Mouse (Mus musculus) liver, embryonic 16.5 days (tissue): Measurements from ENCODE around the gene Ntf5. TPM values are rescaled to one million over a fixed set of nuclear protein-coding genes. Genes with fewer than 3 reads are reported as not detected.
"Not testable (repeated sequence)": the region's sequence is repeated elsewhere in the genome, so short reads cannot be mapped to it uniquely, and the experiment has no call there.

Source experiments
- ATAC-seq: fragments of 200-750 bp; cut with Nextera tagmentation; 2 replicates; pipeline ENCODE4 v1.8.0; 2017; ENCODE audit warnings: low read depth, mild to moderate bottlenecking, moderate number of reproducible peaks, moderate library complexity
- H3K27ac ChIP-seq: fragments of 300-500 bp; sonication (generic); 2 replicates; pipeline ENCODE4 v1.5.1; 2014; ENCODE audit warnings: mild to moderate bottlenecking, low read length
- H3K27me3 ChIP-seq: fragments of 300-500 bp; sonication (generic); 2 replicates; pipeline ENCODE4 v1.6.1; 2014; ENCODE audit warnings: low read depth, low read length, mixed read lengths; ENCODE audit not compliant: control insufficient read depth, insufficient read depth
- H3K36me3 ChIP-seq: fragments of 300-500 bp; sonication (generic); 2 replicates; pipeline ENCODE4 v1.6.1; 2014; ENCODE audit warnings: mild to moderate bottlenecking; ENCODE audit not compliant: control insufficient read depth, insufficient read depth
- H3K4me1 ChIP-seq: fragments of 300-500 bp; sonication (generic); 2 replicates; pipeline ENCODE4 v1.6.1; 2014; ENCODE audit warnings: low read depth, low read length, mixed read lengths; ENCODE audit not compliant: control insufficient read depth
- H3K4me2 ChIP-seq: fragments of 300-500 bp; sonication (generic); 2 replicates; pipeline ENCODE4 v1.6.1; 2014; ENCODE audit warnings: low read depth, low read length, mixed read lengths
- H3K4me3 ChIP-seq: fragments of 300-500 bp; sonication (generic); 2 replicates; pipeline ENCODE4 v1.5.1; 2014; ENCODE audit warnings: low read depth, mild to moderate bottlenecking, low read length
- H3K9ac ChIP-seq: fragments of 300-500 bp; sonication (generic); 2 replicates; pipeline ENCODE4 v1.6.1; 2014; ENCODE audit warnings: low read depth, low read length
- H3K9me3 ChIP-seq: fragments of 300-500 bp; sonication (generic); replicated peaks from 2 replicates; pipeline ENCODE4 v1.6.1; 2016; ENCODE audit warnings: low read length; ENCODE audit not compliant: control insufficient read depth
- WGBS: fragments of 180-500 bp; shearing (Covaris S2); extraction: QIAGEN DNeasy Blood & Tissue Kit; methylation state at CpG from one replicate; pipeline ENCODE4 v1.1.7; 2014; ENCODE audit not compliant: insufficient replicate concordance; 5-methylcytosine and 5-hydroxymethylcytosine counted together
- polyA plus RNA-seq: library from polyadenylated mRNA; unstranded; fragments of >200 nt; fragmentation: Nextera tagmentation; extraction: Ambion mirVana; gene quantifications from 2 replicates; pipeline ENCODE4 v1.2.1, GENCODE M21; 2015

Ntf5 gene
- polyA plus RNA-seq, 1 experiment from 2014 or later: 0.09 TPM

DNA sequence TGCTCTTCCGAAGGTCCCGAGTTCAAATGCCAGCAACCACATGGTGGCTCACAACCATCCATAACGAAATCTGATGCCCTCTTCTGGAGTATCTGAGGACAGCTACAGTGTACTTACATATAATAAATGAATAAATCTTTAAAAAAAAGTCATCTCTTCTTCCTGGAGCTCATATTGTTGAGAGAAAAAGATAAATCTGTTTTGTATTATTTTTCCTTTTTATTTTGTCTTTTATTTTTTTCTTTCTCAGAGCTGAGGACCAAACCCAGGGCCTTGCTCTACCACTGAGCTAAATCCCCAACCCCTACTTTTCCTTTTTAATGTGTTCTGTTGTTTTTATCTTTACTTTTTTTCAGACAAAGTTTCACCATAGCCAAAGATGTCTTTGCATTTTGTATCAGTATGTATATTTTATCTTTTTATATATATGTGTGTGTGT lies 17.1 kb upstream of the Ntf5 start:
- H3K9ac ChIP-seq: peak overlapping the region; percentile 71
- ATAC-seq: peak; percentile 33
- WGBS: 3% methylated on average over 3 of the region's 3 CpGs
- H3K27ac ChIP-seq: peak overlapping the region; percentile 94
- H3K4me2 ChIP-seq: peak overlapping the region; percentile 86
- H3K27me3 ChIP-seq, H3K9me3 ChIP-seq: not testable (repeated sequence)
- H3K4me3 ChIP-seq: peak overlapping the region; percentile 86
- peaks cover 18% of the 10 kb centered on the region for H3K4me1 ChIP-seq
- peaks cover 20% of the 10 kb centered on the region for H3K36me3 ChIP-seq

DNA sequence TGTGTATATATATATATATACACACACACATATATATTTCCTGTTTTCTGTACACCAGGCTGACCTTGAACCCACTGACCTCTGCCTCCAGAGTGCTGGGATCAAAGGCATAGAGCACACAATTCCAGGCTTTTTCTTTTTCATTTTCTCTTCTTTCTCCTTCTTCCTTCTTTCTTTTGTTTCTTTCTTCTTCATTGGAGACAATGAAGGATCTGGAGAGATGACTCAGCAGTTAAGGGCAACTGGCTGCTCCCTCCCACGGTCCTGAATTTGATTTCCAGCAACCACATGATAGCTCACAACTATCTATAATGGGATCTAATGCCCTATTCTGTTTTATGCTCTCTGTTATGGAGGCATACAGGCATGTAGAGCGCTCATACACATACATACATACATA lies 16.7 kb upstream of the Ntf5 start:
- Histone ChIP-seq H3K4me2 (no peak overlapping the region), H3K4me3 (no peak overlapping the region), H3K4me1 (peaks cover 18% of the 10 kb centered on the region), H3K9me3 (no peaks in the 10 kb centered on the region), H3K36me3 (peaks cover 17% of the 10 kb centered on the region), H3K27me3 (0 out of 2 replicates have a peak, but pooled peaks cover 2% of the 10 kb centered on the region), H3K9ac (no peak overlapping the region), H3K27ac (no peak overlapping the region)
- 53% methylated on average over 2 of the region's 2 CpGs for WGBS
- ATAC-seq: no peak

DNA sequence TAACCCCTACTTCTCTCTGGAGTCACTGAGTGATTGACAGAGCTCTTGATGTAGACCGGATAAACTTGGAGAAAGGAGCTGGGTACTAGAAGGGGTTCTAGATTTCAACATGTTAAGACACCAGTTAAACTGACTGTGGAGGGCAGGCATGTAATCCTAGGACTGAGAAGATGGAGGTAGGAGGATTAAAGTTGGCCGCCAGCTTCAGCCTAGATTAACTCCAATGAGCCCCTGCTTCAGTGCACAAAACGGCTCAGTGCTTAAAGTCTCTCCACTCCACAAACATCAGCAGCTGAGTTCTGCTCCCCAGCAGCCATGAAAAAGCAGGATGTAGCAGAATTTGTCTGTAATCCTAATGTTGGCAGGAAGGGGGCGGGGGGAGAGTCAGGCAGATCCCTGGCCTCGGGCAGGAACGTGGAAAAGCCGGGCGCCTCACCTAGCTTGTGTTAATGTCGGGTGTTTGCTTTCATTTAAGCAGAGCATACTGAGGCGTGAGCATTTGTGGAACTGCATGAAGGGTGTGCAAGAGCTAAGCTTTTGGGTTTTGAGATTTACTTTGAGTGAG lies 11.9 kb upstream of the Ntf5 start:
- H3K9ac ChIP-seq: no peak overlapping the region
- no peak overlapping the region for H3K4me3 ChIP-seq
- H3K4me1 ChIP-seq: peaks cover 6% of the 10 kb centered on the region
- peaks cover 18% of the 10 kb centered on the region for H3K27me3 ChIP-seq
- WGBS: 68% methylated on average over 10 of the region's 10 CpGs
- H3K9me3 ChIP-seq: no peaks in the 10 kb centered on the region
- no peak overlapping the region for H3K4me2 ChIP-seq
- ATAC-seq: no peak
- H3K27ac ChIP-seq: no peak overlapping the region
- no peaks in the 10 kb centered on the region for H3K36me3 ChIP-seq

DNA sequence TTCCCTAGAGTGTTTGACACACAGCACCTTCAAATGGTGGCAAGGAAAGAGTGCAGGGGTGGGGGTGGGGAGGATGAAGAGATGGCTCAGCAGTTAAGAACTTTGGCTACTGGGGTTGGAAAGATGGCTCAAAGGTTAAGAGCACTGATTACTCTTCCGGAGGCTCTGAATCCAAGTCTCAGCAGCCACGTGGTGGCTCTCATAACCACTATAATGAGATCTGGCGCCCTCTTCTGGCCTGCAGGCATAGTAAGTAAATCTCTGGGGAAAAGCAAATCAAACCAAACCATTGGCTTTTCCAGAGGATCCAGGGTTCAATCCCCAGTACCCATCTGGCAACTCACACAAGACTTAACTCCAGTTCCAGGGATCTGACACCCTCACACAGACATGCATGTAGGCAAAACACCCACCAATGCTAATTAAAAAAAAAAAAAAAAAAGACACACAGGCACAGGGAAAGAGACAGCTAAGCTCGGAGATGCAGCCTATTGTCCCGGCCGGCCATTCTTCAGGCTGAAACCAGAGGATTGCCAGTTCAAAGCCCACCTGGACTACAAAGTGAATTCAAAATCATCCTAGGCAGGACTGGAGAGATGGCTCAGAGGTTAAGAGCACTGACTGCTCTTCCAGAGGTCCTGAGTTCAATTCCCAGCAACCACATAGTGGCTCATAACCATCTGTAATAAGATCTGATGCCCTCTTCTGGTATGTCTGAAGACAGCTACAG lies 9.8 kb upstream of the Ntf5 start:
- H3K4me2 ChIP-seq: no peak overlapping the region
- H3K36me3 ChIP-seq: no peaks in the 10 kb centered on the region
- peaks cover 39% of the 10 kb centered on the region for H3K27me3 ChIP-seq
- H3K9ac ChIP-seq: no peak overlapping the region
- no peak for ATAC-seq
- no peaks in the 10 kb centered on the region for H3K9me3 ChIP-seq
- H3K27ac ChIP-seq: no peak overlapping the region
- H3K4me1 ChIP-seq: peaks cover 3% of the 10 kb centered on the region
- no peak overlapping the region for H3K4me3 ChIP-seq
- whole genome bisulfite sequencing: 31% methylated on average over 6 of the region's 6 CpGs

DNA sequence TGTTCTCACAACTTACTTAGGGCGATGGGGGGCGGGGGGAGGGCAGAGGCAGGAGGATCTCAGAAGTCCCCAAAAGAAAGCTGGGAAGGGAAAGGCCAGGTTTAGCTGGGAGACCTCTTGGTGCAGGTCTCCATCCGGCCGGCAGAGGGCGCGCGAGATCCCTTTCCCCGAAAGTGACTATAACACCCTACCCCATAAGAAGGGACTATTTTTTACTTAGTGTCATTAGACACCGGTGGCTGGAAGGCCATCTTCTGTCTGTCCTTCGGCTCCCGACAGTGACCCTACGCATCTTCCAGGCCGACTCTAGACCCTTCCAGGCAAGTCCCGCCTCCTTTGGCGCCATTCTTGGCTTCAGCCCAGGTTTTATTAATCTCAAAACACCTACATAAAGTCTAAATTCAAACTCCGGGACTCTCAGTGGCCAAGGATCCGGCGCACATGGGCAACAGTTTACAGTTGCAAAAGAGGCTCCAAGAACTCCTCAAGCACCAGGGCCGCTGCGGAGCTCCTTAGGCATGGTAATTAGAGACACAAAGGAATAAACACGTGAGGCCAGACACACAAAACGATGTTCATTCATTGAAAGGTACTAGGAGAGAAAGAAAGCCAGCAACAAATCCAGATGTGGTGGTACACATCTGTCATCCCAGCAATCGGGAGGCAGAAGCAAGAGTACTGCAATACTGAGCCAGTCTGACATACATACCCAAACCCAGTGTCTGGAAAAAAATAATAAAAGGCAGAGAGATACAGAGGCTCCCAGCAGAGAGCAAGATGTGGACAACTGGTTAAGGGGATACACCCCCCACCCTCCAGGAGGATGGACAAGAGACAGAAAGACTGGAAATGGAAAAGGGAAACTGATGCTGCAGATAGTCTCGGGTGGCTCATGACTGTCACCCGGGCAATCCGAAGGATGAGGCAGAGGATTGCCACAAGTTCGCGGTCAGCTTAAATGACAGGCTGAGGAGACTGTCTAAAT lies 8.1 kb upstream of the Ntf5 start, which contains the start of gene Kcna7:
TSS of gene Kcna7 (plus strand) at position 563 of the 985 bp plus-strand sequence.
- 10% methylated on average over 28 of the region's 28 CpGs for WGBS
- Histone ChIP-seq H3K9ac (no peak within 1 kb of the TSS), H3K9me3 (no peaks in the 10 kb centered on the region)

DNA sequence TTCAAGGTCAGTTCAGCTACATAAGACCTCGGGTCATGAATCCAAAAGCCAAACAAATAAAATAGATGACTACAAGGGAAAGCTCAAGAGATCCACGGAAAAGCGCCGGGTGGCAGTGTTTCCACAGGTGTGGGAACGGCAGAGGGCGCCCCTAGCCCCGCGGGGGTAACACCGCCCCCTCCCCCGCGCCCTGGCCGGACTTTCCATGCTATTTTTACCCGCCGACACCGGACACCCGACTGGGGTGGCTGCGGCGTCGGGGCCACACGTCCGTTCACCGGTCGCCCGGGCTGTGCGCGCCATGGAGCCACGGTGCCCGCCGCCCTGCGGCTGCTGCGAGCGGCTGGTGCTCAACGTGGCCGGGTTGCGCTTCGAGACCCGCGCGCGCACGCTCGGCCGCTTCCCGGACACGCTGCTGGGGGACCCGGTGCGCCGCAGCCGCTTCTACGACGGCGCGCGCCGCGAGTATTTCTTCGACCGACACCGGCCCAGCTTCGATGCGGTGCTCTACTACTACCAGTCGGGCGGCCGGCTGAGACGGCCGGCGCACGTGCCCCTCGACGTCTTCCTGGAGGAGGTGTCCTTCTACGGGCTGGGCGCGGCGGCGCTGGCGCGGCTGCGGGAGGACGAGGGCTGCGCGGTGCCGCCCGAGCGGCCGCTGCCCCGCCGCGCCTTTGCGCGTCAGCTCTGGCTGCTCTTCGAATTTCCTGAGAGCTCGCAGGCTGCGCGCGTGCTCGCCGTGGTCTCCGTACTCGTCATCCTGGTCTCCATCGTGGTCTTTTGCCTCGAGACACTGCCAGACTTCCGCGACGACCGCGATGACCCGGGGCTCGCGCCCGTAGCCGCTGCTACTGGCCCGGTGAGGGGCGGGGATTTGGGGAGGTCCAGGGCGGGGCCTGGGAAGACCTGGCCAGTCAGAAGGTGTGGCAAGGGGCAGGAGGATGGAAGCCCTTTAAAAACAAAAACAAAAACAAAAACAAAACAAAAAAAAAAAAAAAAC lies 7.0 kb upstream of the Ntf5 start:
- Histone ChIP-seq H3K4me3 (peak overlapping the region; percentile 36), H3K27me3 (peaks cover 64% of the 10 kb centered on the region), H3K4me1 (peaks cover 3% of the 10 kb centered on the region), H3K9me3 (no peaks in the 10 kb centered on the region), H3K4me2 (peak overlapping the region; percentile 56), H3K9ac (no peak overlapping the region), H3K36me3 (no peaks in the 10 kb centered on the region), H3K27ac (no peak overlapping the region)
- 1% methylated on average over 104 of the region's 114 CpGs for WGBS
- ATAC-seq: no peak

More for the DNA sequence above, 8.1 kb upstream of the Ntf5 start, which contains the start of gene Kcna7:
- Histone ChIP-seq H3K27me3 (peaks cover 54% of the 10 kb centered on the region), H3K4me3 (peak within 1 kb of the TSS; percentile 36), H3K4me1 (peaks cover 3% of the 10 kb centered on the region), H3K4me2 (peak within 1 kb of the TSS; percentile 56), H3K36me3 (no peaks in the 10 kb centered on the region), H3K27ac (no peak within 1 kb of the TSS)
- no peak for ATAC-seq

DNA sequence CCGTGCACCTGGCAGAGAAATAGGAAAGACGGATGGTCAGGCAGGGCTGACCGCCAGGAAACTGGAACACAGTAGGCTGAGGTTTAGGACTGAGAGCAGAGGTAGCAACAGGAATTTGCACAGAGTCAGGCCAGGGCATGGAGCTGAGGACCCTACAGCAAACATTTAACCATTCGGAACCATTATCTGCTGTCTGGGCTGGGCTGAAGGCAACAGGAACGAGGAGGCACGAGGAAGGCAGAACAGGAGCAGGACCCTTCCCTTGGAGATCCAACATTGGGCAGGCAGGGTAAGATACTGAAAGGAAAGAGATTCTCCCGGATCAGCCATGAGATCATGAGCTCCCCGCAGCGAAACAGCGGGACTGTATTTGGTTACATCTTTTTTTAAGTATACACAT lies 5.7 kb upstream of the Ntf5 start:
- 62% methylated on average over 10 of the region's 10 CpGs for WGBS
- peaks cover 74% of the 10 kb centered on the region for H3K27me3 ChIP-seq

DNA sequence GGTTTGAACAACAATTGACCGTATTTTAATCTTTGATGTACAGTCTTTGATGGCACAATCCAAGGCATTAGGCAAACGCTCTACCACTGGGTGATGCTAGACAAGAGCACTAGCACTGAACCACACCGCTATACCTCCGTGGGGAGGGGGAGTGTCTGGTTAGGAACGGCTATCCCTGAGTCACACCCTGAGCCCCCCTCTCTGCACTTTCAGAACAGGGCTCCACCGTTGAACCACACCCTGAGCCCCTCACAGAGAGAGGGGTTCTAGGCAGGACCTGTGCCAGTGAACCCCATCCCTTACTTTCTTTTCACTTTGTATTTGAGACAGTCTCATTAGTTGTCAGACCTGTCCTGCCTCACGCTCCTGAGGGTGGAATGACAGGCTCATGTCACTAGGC lies 5.1 kb upstream of the Ntf5 start:
- ATAC-seq: no peak

More for the DNA sequence above, 5.7 kb upstream of the Ntf5 start:
- Histone ChIP-seq H3K9me3 (no peaks in the 10 kb centered on the region), H3K4me2 (no peak overlapping the region), H3K27ac (no peak overlapping the region), H3K4me3 (no peak overlapping the region), H3K4me1 (peaks cover 3% of the 10 kb centered on the region), H3K36me3 (no peaks in the 10 kb centered on the region), H3K9ac (no peak overlapping the region)
- ATAC-seq: no peak

More for the DNA sequence above, 5.1 kb upstream of the Ntf5 start:
- Histone ChIP-seq H3K4me2 (no peak overlapping the region), H3K9me3 (no peaks in the 10 kb centered on the region), H3K4me3 (no peak overlapping the region), H3K27me3 (peaks cover 79% of the 10 kb centered on the region), H3K9ac (no peak overlapping the region), H3K27ac (no peak overlapping the region), H3K36me3 (no peaks in the 10 kb centered on the region), H3K4me1 (peaks cover 3% of the 10 kb centered on the region)
- WGBS: 59% methylated on average over 7 of the region's 7 CpGs
